Mouse (Mus musculus) forebrain, embryonic 15.5 days (tissue): ENCODE results near the gene Gm11756. TPM values are rescaled to one million over a fixed set of nuclear protein-coding genes. Genes with fewer than 3 reads are reported as not detected.
"Not testable (repeated sequence)": the region's sequence is repeated elsewhere in the genome, so short reads cannot be mapped to it uniquely, and the experiment has no call there.

Experiments
- ATAC-seq: fragments of 200-750 bp; cut with Nextera tagmentation; replicated peaks from 2 replicates; pipeline ENCODE4 v1.8.0; 2017; ENCODE audit warnings: mild to moderate bottlenecking, moderate TSS enrichment, moderate library complexity
- H3K27ac ChIP-seq: fragments of 300-500 bp; sonication (generic); replicated peaks from 2 replicates; pipeline ENCODE4 v1.5.1; 2015; ENCODE audit warnings: mild to moderate bottlenecking, inconsistent platforms
- H3K27me3 ChIP-seq: fragments of 300-500 bp; sonication (generic); 2 replicates; pipeline ENCODE4 v1.6.1; 2015; ENCODE audit warnings: inconsistent platforms
- H3K36me3 ChIP-seq: fragments of 300-500 bp; sonication (generic); 2 replicates; pipeline ENCODE4 v1.6.1; 2015; ENCODE audit warnings: mild to moderate bottlenecking, inconsistent platforms
- H3K4me1 ChIP-seq: fragments of 300-500 bp; sonication (generic); 2 replicates; pipeline ENCODE4 v1.6.1; 2015; ENCODE audit warnings: inconsistent platforms
- H3K4me2 ChIP-seq: fragments of 300-500 bp; sonication (generic); replicated peaks from 2 replicates; pipeline ENCODE4 v1.6.1; 2015; ENCODE audit warnings: mild to moderate bottlenecking, inconsistent platforms
- H3K4me3 ChIP-seq: fragments of 300-500 bp; sonication (generic); 2 replicates; pipeline ENCODE4 v1.5.1; 2015; ENCODE audit warnings: mild to moderate bottlenecking, inconsistent platforms
- H3K9ac ChIP-seq: fragments of 300-500 bp; sonication (generic); replicated peaks from 2 replicates; pipeline ENCODE4 v1.6.1; 2015; ENCODE audit warnings: mild to moderate bottlenecking, inconsistent platforms
- H3K9me3 ChIP-seq: fragments of 300-500 bp; sonication (generic); 2 replicates; pipeline ENCODE4 v1.6.1; 2016; ENCODE audit warnings: inconsistent platforms
- WGBS: fragments of 180-500 bp; shearing (Covaris S2); methylation state at CpG from one replicate; pipeline ENCODE4 v1.1.7; 2015; ENCODE audit warnings: mixed read lengths; 5-methylcytosine and 5-hydroxymethylcytosine counted together
- polyA plus RNA-seq: library from polyadenylated mRNA; unstranded; fragments of >200 nt; fragmentation: Nextera tagmentation; extraction: Ambion mirVana; gene quantifications from 2 replicates; pipeline ENCODE4 v1.2.1, GENCODE M21; 2015

Gm11756 gene
- polyA plus RNA-seq, result not detected in 2 replicates

DNA sequence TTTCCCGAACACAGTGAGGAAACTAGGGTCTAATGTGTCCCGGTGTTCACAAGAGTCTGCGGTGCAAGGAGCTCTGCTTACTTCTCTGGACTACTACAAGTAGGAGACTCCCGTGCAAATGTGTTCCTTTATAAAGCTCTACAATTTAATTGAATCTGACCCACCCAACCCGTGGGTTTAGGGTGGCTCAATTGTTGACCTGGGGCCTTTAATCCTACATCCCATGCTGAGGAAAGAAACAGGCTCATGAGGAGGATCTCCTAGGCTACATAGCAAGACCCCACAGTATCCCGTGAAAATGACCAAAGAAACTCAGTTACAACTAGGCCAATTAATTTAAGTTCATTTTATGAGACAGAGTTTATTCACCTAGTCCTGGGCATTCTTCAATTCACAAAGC lies at the start of gene Gm11756:
Gene Gm11756, minus strand, starts transcription at position 101 of the 400 bp plus-strand sequence.
- H3K4me3 ChIP-seq, H3K36me3 ChIP-seq, H3K9ac ChIP-seq, H3K27ac ChIP-seq, H3K4me2 ChIP-seq, H3K4me1 ChIP-seq, H3K9me3 ChIP-seq, ATAC-seq, H3K27me3 ChIP-seq: not testable (repeated sequence)
- WGBS, result 84% methylated on average over 6 of the region's 6 CpGs

DNA sequence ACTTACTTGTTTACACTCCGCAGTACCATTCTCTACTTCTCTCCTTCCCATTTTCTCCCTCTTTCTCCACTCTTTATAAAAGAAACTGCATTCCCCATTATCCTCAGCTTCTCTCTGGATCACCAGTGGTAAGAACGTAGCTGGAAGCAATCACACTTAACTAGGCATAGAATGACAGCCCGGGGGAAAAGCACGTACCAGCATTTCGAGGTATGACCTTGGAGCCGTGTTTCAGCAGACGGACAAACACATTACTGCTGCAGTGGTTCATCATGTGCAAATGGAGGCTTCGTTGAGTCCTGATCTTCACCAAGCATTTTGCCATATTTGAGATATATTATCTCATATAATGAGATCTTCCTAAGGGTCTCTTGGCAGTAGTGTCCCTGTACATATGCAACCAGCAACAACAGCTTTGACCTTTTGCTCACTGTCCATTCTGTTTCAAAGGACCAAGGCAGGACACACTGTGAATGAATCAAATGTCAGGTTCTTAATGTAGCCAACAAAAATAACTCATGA lies 29.9 kb upstream of the Gm11756 start, which contains the start of gene 2310002L09Rik:
Gene 2310002L09Rik, minus strand, starts transcription at position 472 of the 522 bp plus-strand sequence.
- Histone ChIP-seq H3K9ac (no peak within 1 kb of the TSS), H3K4me3 (no peak within 1 kb of the TSS), H3K4me1 (no peaks in the 10 kb centered on the region), H3K36me3 (no peaks in the 10 kb centered on the region), H3K27ac (no peak within 1 kb of the TSS), H3K9me3 (no peaks in the 10 kb centered on the region), H3K27me3 (no peaks in the 10 kb centered on the region), H3K4me2 (no peak within 1 kb of the TSS)
- 88% methylated on average over 8 of the region's 8 CpGs for WGBS
- no peak for ATAC-seq

GRCm38 (mm10) chr4:73905853-73906252 lies 14.7 kb downstream of the Gm11756 start, which contains the start of gene Gm13871:
Gm13871 (minus strand) TSS chr4:73905953.
- not testable (repeated sequence) for H3K36me3 ChIP-seq, H3K4me1 ChIP-seq, H3K27me3 ChIP-seq, H3K4me2 ChIP-seq, H3K9ac ChIP-seq, H3K27ac ChIP-seq, H3K9me3 ChIP-seq, ATAC-seq, H3K4me3 ChIP-seq
- no CpG with 5 or more reads among the region's 4 CpGs for WGBS

DNA sequence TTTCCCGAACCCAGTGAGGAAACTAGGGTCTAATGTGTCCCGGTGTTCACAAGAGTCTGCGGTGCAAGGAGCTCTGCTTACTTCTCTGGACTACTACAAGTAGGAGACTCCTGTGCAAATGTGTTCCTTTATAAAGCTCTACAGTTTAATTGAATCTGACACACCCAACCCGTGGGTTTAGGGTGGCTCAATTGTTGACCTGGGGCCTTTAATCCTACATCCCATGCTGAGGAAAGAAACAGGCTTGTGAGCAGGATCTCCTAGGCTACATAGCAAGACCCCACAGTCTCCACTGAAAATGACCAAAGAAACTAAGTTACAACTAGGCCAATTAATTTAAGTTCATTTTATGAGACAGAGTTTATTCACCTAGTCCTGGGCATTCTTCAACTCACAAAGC lies 29.5 kb downstream of the Gm11756 start, which contains the start of gene Gm11757:
Gene Gm11757, minus strand, starts transcription at position 101 of the 400 bp plus-strand sequence.
- H3K27me3 ChIP-seq, H3K36me3 ChIP-seq, ATAC-seq, H3K4me3 ChIP-seq, H3K4me2 ChIP-seq, H3K4me1 ChIP-seq, H3K27ac ChIP-seq, H3K9me3 ChIP-seq, H3K9ac ChIP-seq: not testable (repeated sequence)
- WGBS, result no CpG with 5 or more reads among the region's 4 CpGs

DNA sequence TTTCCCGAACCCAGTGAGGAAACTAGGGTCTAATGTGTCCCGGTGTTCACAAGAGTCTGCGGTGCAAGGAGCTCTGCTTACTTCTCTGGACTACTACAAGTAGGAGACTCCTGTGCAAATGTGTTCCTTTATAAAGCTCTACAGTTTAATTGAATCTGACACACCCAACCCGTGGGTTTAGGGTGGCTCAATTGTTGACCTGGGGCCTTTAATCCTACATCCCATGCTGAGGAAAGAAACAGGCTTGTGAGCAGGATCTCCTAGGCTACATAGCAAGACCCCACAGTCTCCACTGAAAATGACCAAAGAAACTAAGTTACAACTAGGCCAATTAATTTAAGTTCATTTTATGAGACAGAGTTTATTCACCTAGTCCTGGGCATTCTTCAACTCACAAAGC lies 44.4 kb downstream of the Gm11756 start, which contains the start of gene Gm11758:
Gene Gm11758, minus strand, starts transcription at position 101 of the 400 bp plus-strand sequence.
- H3K4me1 ChIP-seq, H3K4me3 ChIP-seq, H3K9me3 ChIP-seq, H3K27ac ChIP-seq, H3K36me3 ChIP-seq, H3K9ac ChIP-seq, H3K4me2 ChIP-seq, ATAC-seq, H3K27me3 ChIP-seq: not testable (repeated sequence)
- no CpG with 5 or more reads among the region's 4 CpGs for WGBS

Other genes starting within 250 kb of the Gm11756 start
- gene Gm428, start 237.2 kb downstream of the Gm11756 start, polyA plus RNA-seq, result not detected in 2 replicates
- gene Rasef, start 129.8 kb downstream of the Gm11756 start, polyA plus RNA-seq, result 0.06 and 0.34 TPM in 2 replicates
- not detected in 2 replicates for gene Gm11758, start 44.5 kb downstream of the Gm11756 start, polyA plus RNA-seq
- gene Gm11757, start 29.6 kb downstream of the Gm11756 start, polyA plus RNA-seq, result not detected in 2 replicates
- not detected in 2 replicates for gene Gm13871, start 14.8 kb downstream of the Gm11756 start, polyA plus RNA-seq
- not detected in 2 replicates for gene 2310002L09Rik, start 30.1 kb upstream of the Gm11756 start, polyA plus RNA-seq
- gene Frmd3, start 92.7 kb upstream of the Gm11756 start, polyA plus RNA-seq, result 21.2 and 21.5 TPM in 2 replicates